Mouse (Mus musculus): ENCODE results near the gene Ifnar1. TPM values are rescaled to one million over a fixed set of nuclear protein-coding genes. Genes with fewer than 3 reads are reported as not detected.

Gene Ifnar1
- total and polyA plus RNA-seq, 3 experiments = 16.2 to 103 (median 72.3) TPM

DNA sequence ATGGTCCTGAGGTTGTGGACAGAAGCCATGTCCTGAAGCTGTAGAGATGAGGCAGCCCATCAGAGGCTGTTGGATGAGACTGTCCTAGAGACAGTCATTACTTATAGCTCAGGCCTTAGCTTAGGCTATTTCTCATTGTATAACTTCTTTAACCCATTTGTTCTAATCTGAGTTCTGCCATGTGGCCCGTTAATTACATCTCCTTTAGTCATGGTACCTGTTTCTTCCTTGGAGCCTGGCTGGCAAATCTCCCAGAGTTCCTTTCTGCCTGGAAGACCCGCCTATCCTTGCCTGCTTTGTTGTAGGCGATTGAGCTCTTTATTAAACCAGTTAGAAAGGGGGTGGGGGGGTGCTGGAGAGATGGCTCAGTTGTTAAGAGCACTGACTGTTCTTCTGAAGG is 11.7 kb downstream of the Ifnar1 start:
- ATAC-seq (ENCODE audit: extremely low read depth, insufficient number of reproducible peaks, low FRiP score, poor library complexity, severe bottlenecking) (no peak), DNase-seq (ENCODE audit: low spot score) (no peak)
- Histone ChIP-seq H3K9me3 (replicated peaks) (no peaks in the 10 kb centered on the region), H3K4me3 (ENCODE audit: low read depth, low read length) (no peak overlapping the region), H3K27me3 (ENCODE audit: insufficient read depth, low read length) (no peaks in the 10 kb centered on the region), H3K36me3 (replicated peaks) (peaks cover 98% of the 10 kb centered on the region), H3K4me1 (ENCODE audit: insufficient read depth, low read depth, low read length) (peaks cover 13% of the 10 kb centered on the region)
- TF ChIP-seq POLR2AphosphoS5 (IDR thresholded peaks at IDR 0.05; ENCODE audit: insufficient replicate concordance, low read depth, low read length) = no peak
- TF ChIP-seq TAL1 (conservative IDR thresholded peaks at IDR 0.05; ENCODE audit: low read depth, low read length) = no peak
- no peak for TF ChIP-seq GATA1 (IDR thresholded peaks at IDR 0.05; ENCODE audit: borderline replicate concordance, low read length)
- no peak for TF ChIP-seq GATA2 (IDR thresholded peaks at IDR 0.05; ENCODE audit: borderline replicate concordance, low read depth, low read length)
- TF ChIP-seq CTCF (IDR thresholded peaks at IDR 0.05; ENCODE audit: low read depth, low read length) = no peak

DNA sequence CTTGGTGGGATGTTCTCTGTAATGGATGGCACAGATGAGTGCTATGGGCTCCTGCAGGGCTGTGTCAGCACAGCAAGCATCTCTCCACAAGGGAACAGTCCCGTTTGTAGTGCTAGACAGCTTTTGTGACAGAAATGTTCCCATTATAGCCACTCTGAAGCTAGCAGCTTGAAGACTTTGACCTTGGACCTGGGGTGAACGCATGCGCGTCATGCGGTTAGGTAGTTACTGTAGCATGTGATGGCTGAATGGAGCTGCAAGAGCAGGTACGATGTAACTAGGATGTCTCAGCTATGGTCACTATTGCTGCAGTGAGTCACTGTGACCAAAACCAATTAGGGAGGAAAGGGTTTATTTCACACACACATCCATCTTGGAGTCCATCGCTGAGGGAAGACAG is 13.0 kb downstream of the Ifnar1 start:
- Histone ChIP-seq H3K36me3 (replicated peaks) (peaks cover 92% of the 10 kb centered on the region), H3K4me3 (ENCODE audit: low read depth, low read length) (no peak overlapping the region), H3K4me1 (ENCODE audit: insufficient read depth, low read depth, low read length) (peaks cover 11% of the 10 kb centered on the region), H3K27me3 (ENCODE audit: insufficient read depth, low read length) (no peaks in the 10 kb centered on the region), H3K9me3 (replicated peaks) (no peaks in the 10 kb centered on the region)
- TF ChIP-seq GATA2 (IDR thresholded peaks at IDR 0.05; ENCODE audit: borderline replicate concordance, low read depth, low read length) (no peak), POLR2AphosphoS5 (IDR thresholded peaks at IDR 0.05; ENCODE audit: insufficient replicate concordance, low read depth, low read length) (0 out of 2 replicates have a peak, but pooled peaks have one; percentile 48)
- no peak for ATAC-seq (ENCODE audit: extremely low read depth, insufficient number of reproducible peaks, low FRiP score, poor library complexity, severe bottlenecking)
- DNase-seq (ENCODE audit: low spot score) = no peak

DNA sequence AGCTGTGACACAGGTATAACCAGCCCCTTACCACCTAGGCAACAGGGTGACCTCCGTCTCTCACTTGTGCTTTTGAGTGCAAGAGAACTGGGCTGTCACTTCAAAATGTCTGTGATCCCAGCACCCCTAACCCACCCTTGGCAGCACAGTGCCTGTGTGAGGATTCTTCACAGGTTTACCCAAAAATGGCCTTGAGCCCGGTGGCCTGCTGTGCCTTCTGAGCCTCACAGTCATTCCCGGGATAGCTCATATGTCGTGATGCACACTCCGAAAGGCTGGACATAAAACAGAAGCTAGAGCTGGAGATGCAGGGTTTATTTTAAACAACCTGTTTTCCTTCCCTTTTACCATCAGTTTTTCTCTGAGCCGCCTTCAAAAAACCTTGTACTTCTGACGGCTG is 19.7 kb downstream of the Ifnar1 start:
- Histone ChIP-seq H3K27me3 (ENCODE audit: insufficient read depth, low read length) (no peaks in the 10 kb centered on the region), H3K36me3 (replicated peaks) (peaks cover 74% of the 10 kb centered on the region), H3K4me3 (ENCODE audit: low read depth, low read length) (no peak overlapping the region), H3K9me3 (replicated peaks) (no peaks in the 10 kb centered on the region), H3K4me1 (ENCODE audit: insufficient read depth, low read depth, low read length) (peaks cover 11% of the 10 kb centered on the region)
- no peak for TF ChIP-seq CTCF (IDR thresholded peaks at IDR 0.05; ENCODE audit: low read depth, low read length)
- no peak for TF ChIP-seq GATA1 (IDR thresholded peaks at IDR 0.05; ENCODE audit: borderline replicate concordance, low read length)
- TF ChIP-seq TAL1 (conservative IDR thresholded peaks at IDR 0.05; ENCODE audit: low read depth, low read length) = no peak
- TF ChIP-seq GATA2 (IDR thresholded peaks at IDR 0.05; ENCODE audit: borderline replicate concordance, low read depth, low read length) = no peak
- ATAC-seq (ENCODE audit: extremely low read depth, insufficient number of reproducible peaks, low FRiP score, poor library complexity, severe bottlenecking) = no peak
- no peak for DNase-seq (ENCODE audit: low spot score)

DNA sequence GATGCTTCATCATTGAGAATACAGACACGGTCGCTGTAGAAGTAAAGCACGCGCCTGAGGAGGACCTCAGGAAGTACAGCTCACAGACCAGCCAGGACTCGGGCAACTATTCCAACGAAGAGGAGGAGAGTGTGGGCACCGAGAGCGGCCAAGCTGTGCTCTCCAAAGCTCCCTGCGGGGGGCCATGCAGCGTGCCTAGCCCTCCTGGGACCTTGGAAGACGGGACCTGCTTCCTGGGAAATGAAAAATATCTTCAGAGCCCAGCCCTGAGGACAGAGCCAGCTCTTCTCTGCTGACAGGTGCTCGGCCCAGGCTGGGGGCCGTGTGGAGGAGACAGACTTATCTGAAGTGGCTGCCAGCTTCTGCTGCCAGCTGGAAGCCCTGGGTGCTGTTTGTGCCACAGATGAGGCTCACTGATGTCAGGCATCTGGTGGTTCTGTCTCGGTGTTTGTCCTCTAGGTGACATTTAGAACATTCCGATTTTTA is 20.1 kb downstream of the Ifnar1 start:
- ATAC-seq (ENCODE audit: extremely low read depth, insufficient number of reproducible peaks, low FRiP score, poor library complexity, severe bottlenecking) = no peak
- TF ChIP-seq TAL1 (conservative IDR thresholded peaks at IDR 0.05; ENCODE audit: low read depth, low read length) (no peak), CTCF (IDR thresholded peaks at IDR 0.05; ENCODE audit: low read depth, low read length) (no peak), GATA1 (IDR thresholded peaks at IDR 0.05; ENCODE audit: borderline replicate concordance, low read length) (no peak), GATA2 (IDR thresholded peaks at IDR 0.05; ENCODE audit: borderline replicate concordance, low read depth, low read length) (no peak), POLR2AphosphoS5 (IDR thresholded peaks at IDR 0.05; ENCODE audit: insufficient replicate concordance, low read depth, low read length) (no peak)
- H3K36me3 ChIP-seq (replicated peaks) = peaks cover 74% of the 10 kb centered on the region
- H3K4me1 ChIP-seq (ENCODE audit: insufficient read depth, low read depth, low read length) = peaks cover 12% of the 10 kb centered on the region
- DNase-seq (ENCODE audit: low spot score) = no peak
- H3K9me3 ChIP-seq (replicated peaks) = no peaks in the 10 kb centered on the region
- H3K4me3 ChIP-seq (ENCODE audit: low read depth, low read length) = no peak overlapping the region
- no peaks in the 10 kb centered on the region for H3K27me3 ChIP-seq (ENCODE audit: insufficient read depth, low read length)

DNA sequence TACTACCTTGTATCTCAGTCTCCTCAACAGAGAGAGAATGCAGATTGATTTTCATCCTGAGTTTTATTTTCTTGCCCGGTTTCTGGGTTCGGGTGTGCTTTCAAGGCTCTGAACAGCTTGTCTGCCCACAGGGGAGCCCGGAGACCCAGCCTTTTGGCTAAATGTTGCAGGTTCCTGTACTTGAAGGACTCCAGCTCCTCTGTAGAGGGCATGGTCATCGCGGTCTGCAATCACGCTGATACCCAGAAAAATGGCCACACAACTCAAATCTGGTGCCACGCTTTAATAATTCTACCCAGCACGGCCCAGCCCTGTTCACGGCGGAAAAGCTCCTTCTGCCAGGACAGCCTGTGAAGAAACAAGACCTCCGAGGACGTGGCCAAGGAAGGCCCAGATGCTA is 21.4 kb downstream of the Ifnar1 start:
- Histone ChIP-seq H3K27me3 (ENCODE audit: insufficient read depth, low read length) (no peaks in the 10 kb centered on the region), H3K4me3 (ENCODE audit: low read depth, low read length) (no peak overlapping the region), H3K36me3 (replicated peaks) (peaks cover 74% of the 10 kb centered on the region), H3K4me1 (ENCODE audit: insufficient read depth, low read depth, low read length) (peaks cover 12% of the 10 kb centered on the region), H3K9me3 (replicated peaks) (no peaks in the 10 kb centered on the region)
- ATAC-seq (ENCODE audit: extremely low read depth, insufficient number of reproducible peaks, low FRiP score, poor library complexity, severe bottlenecking) = no peak
- no peak for DNase-seq (ENCODE audit: low spot score)
- TF ChIP-seq TAL1 (conservative IDR thresholded peaks at IDR 0.05; ENCODE audit: low read depth, low read length) (no peak), GATA2 (IDR thresholded peaks at IDR 0.05; ENCODE audit: borderline replicate concordance, low read depth, low read length) (no peak), CTCF (IDR thresholded peaks at IDR 0.05; ENCODE audit: low read depth, low read length) (no peak), POLR2AphosphoS5 (IDR thresholded peaks at IDR 0.05; ENCODE audit: insufficient replicate concordance, low read depth, low read length) (no peak), GATA1 (IDR thresholded peaks at IDR 0.05; ENCODE audit: borderline replicate concordance, low read length) (no peak)

DNA sequence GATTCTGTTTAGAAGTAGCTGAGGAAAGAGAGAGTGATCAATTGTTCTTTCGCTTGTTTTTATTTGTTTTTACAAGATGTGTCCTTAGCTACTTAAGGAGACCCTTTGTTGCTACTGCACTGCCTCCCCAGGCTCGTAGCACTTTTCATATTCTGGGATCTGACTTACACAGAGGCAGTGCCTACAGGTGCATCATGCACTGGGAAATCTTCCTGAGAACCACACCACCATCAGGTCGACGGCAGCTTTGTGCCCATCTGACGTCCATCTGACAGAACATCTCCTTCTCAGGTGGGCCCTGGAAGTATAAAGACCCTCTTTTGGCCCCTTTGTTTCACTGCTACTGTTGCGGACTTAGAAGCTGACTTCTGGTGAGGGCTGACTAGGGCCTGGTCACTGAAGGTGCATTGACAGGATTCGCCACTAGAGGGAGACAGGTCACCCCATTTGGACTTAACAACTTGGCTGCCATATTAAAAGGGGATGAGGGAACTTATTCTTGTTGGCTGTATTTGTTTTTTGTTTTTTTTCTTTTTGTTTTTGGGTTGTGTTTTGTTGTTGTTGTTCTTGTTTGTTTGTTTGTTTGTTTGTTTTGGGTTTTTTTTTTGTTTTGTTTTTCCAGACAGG is 27.2 kb downstream of the Ifnar1 start:
- H3K9me3 ChIP-seq (replicated peaks) = no peaks in the 10 kb centered on the region
- DNase-seq (ENCODE audit: low spot score) = peak; percentile 71
- peaks cover 20% of the 10 kb centered on the region for H3K4me1 ChIP-seq (ENCODE audit: insufficient read depth, low read depth, low read length)
- H3K27me3 ChIP-seq (ENCODE audit: insufficient read depth, low read length) = no peaks in the 10 kb centered on the region
- ATAC-seq (ENCODE audit: extremely low read depth, insufficient number of reproducible peaks, low FRiP score, poor library complexity, severe bottlenecking) = peak; percentile 40; the same call in 1 of the 2 replicates
- peaks cover 26% of the 10 kb centered on the region for H3K36me3 ChIP-seq (replicated peaks)
- TF ChIP-seq GATA2 (IDR thresholded peaks at IDR 0.05; ENCODE audit: borderline replicate concordance, low read depth, low read length) (no peak), TAL1 (conservative IDR thresholded peaks at IDR 0.05; ENCODE audit: low read depth, low read length) (no peak), GATA1 (IDR thresholded peaks at IDR 0.05; ENCODE audit: borderline replicate concordance, low read length) (no peak), CTCF (IDR thresholded peaks at IDR 0.05; ENCODE audit: low read depth, low read length) (peak; percentile 88)
- H3K4me3 ChIP-seq (ENCODE audit: low read depth, low read length) = no peak overlapping the region
